Mouse (Mus musculus): Measurements from ENCODE around the gene Sik1. TPM values are rescaled to one million over a fixed set of nuclear protein-coding genes. Genes with fewer than 3 reads are reported as not detected.

The Sik1 gene
- polyA plus RNA-seq, 1 experiment from 2014 or later, result 3.6 TPM

GRCm38 (mm10) chr17:31813938-31814622 is 41.5 kb downstream of the Sik1 start:
- ATAC-seq (ENCODE audit: low read depth) (no peak), DNase-seq (no peak)
- H3K27ac ChIP-seq, result no peak overlapping the region
- no peak overlapping the region for H3K9ac ChIP-seq
- H3K4me1 ChIP-seq (replicated peaks), result no peaks in the 10 kb centered on the region
- no peaks in the 10 kb centered on the region for H3K9me3 ChIP-seq (replicated peaks)
- no peaks in the 10 kb centered on the region for H3K36me3 ChIP-seq
- H3K4me2 ChIP-seq, result no peak overlapping the region
- H3K4me3 ChIP-seq (replicated peaks), result no peak overlapping the region
- no peaks in the 10 kb centered on the region for H3K27me3 ChIP-seq
- 64% methylated on average over 3 of the region's 3 CpGs for WGBS (ENCODE audit: insufficient replicate concordance)

GRCm38 (mm10) chr17:31811333-31811732 is 44.3 kb downstream of the Sik1 start:
- 61% methylated on average over 4 of the region's 4 CpGs for WGBS (ENCODE audit: insufficient replicate concordance)
- no peak overlapping the region for H3K4me3 ChIP-seq (replicated peaks)
- no peaks in the 10 kb centered on the region for H3K36me3 ChIP-seq
- H3K4me1 ChIP-seq (replicated peaks), result no peaks in the 10 kb centered on the region
- H3K9me3 ChIP-seq (replicated peaks), result no peaks in the 10 kb centered on the region
- H3K4me2 ChIP-seq, result no peak overlapping the region
- no peaks in the 10 kb centered on the region for H3K27me3 ChIP-seq
- no peak overlapping the region for H3K9ac ChIP-seq
- no peak overlapping the region for H3K27ac ChIP-seq
- no peak for DNase-seq
- ATAC-seq (ENCODE audit: low read depth), result no peak

GRCm38 (mm10) chr17:31809894-31810293 is 45.7 kb downstream of the Sik1 start:
- no peak overlapping the region for H3K9ac ChIP-seq
- H3K4me1 ChIP-seq (replicated peaks), result no peaks in the 10 kb centered on the region
- WGBS (ENCODE audit: insufficient replicate concordance), result 66% methylated on average over 19 of the region's 19 CpGs
- ATAC-seq (ENCODE audit: low read depth) (no peak), DNase-seq (no peak)
- no peaks in the 10 kb centered on the region for H3K9me3 ChIP-seq (replicated peaks)
- no peak overlapping the region for H3K4me3 ChIP-seq (replicated peaks)
- no peaks in the 10 kb centered on the region for H3K36me3 ChIP-seq
- H3K27ac ChIP-seq, result no peak overlapping the region
- no peak overlapping the region for H3K4me2 ChIP-seq
- no peaks in the 10 kb centered on the region for H3K27me3 ChIP-seq

GRCm38 (mm10) chr17:31809136-31809535 is 46.5 kb downstream of the Sik1 start:
- no peaks in the 10 kb centered on the region for H3K4me1 ChIP-seq (replicated peaks)
- no peaks in the 10 kb centered on the region for H3K36me3 ChIP-seq
- no peak overlapping the region for H3K27ac ChIP-seq
- no peak for DNase-seq
- H3K9ac ChIP-seq, result no peak overlapping the region
- WGBS (ENCODE audit: insufficient replicate concordance), result 67% methylated on average over 7 of the region's 7 CpGs
- no peaks in the 10 kb centered on the region for H3K27me3 ChIP-seq
- H3K9me3 ChIP-seq (replicated peaks), result no peaks in the 10 kb centered on the region
- ATAC-seq (ENCODE audit: low read depth), result no peak
- H3K4me2 ChIP-seq, result no peak overlapping the region
- H3K4me3 ChIP-seq (replicated peaks), result no peak overlapping the region

GRCm38 (mm10) chr17:31808082-31808875 is 47.3 kb downstream of the Sik1 start:
- Histone ChIP-seq H3K27ac (no peak overlapping the region), H3K4me2 (no peak overlapping the region), H3K4me3 (replicated peaks) (no peak overlapping the region), H3K36me3 (no peaks in the 10 kb centered on the region), H3K9me3 (replicated peaks) (no peaks in the 10 kb centered on the region), H3K27me3 (no peaks in the 10 kb centered on the region), H3K9ac (no peak overlapping the region), H3K4me1 (replicated peaks) (no peaks in the 10 kb centered on the region)
- no peak for ATAC-seq (ENCODE audit: low read depth)
- no peak for DNase-seq
- WGBS (ENCODE audit: insufficient replicate concordance), result 50% methylated on average over 10 of the region's 10 CpGs

- ATAC-seq (ENCODE audit: low read depth), result no peak
- no peak overlapping the region for H3K4me2 ChIP-seq
- no peaks in the 10 kb centered on the region for H3K27me3 ChIP-seq
Observed at GRCm38 (mm10) chr17:31806496-31806895, 49.1 kb downstream of the Sik1 start.

GRCm38 (mm10) chr17:31806025-31806424 is 49.6 kb downstream of the Sik1 start:
- ATAC-seq (ENCODE audit: low read depth) (no peak), DNase-seq (no peak)
- Histone ChIP-seq H3K27ac (no peak overlapping the region), H3K36me3 (no peaks in the 10 kb centered on the region), H3K4me1 (replicated peaks) (no peaks in the 10 kb centered on the region), H3K4me2 (no peak overlapping the region), H3K9ac (no peak overlapping the region), H3K4me3 (replicated peaks) (no peak overlapping the region), H3K27me3 (no peaks in the 10 kb centered on the region), H3K9me3 (replicated peaks) (no peaks in the 10 kb centered on the region)
- WGBS (ENCODE audit: insufficient replicate concordance), result 48% methylated on average over 8 of the region's 8 CpGs

More at GRCm38 (mm10) chr17:31806496-31806895, 49.1 kb downstream of the Sik1 start:
- 56% methylated on average over 3 of the region's 3 CpGs for WGBS (ENCODE audit: insufficient replicate concordance)
- H3K9me3 ChIP-seq (replicated peaks), result no peaks in the 10 kb centered on the region
- H3K27ac ChIP-seq, result no peak overlapping the region
- no peaks in the 10 kb centered on the region for H3K4me1 ChIP-seq (replicated peaks)
- no peak overlapping the region for H3K4me3 ChIP-seq (replicated peaks)
- H3K9ac ChIP-seq, result no peak overlapping the region
- no peak for DNase-seq
- H3K36me3 ChIP-seq, result no peaks in the 10 kb centered on the region

GRCm38 (mm10) chr17:31805585-31805984 is 50.0 kb downstream of the Sik1 start:
- Histone ChIP-seq H3K4me1 (replicated peaks) (no peaks in the 10 kb centered on the region), H3K27ac (no peak overlapping the region), H3K9me3 (replicated peaks) (no peaks in the 10 kb centered on the region), H3K9ac (no peak overlapping the region), H3K36me3 (no peaks in the 10 kb centered on the region), H3K27me3 (no peaks in the 10 kb centered on the region), H3K4me3 (replicated peaks) (no peak overlapping the region), H3K4me2 (no peak overlapping the region)
- 10% methylated on average over 4 of the region's 4 CpGs for WGBS (ENCODE audit: insufficient replicate concordance)
- ATAC-seq (ENCODE audit: low read depth) (no peak), DNase-seq (no peak)

- Histone ChIP-seq H3K9me3 (replicated peaks) (no peaks in the 10 kb centered on the region), H3K4me3 (replicated peaks) (no peak overlapping the region), H3K9ac (no peak overlapping the region), H3K4me1 (replicated peaks) (no peaks in the 10 kb centered on the region), H3K27ac (no peak overlapping the region), H3K36me3 (no peaks in the 10 kb centered on the region), H3K27me3 (no peaks in the 10 kb centered on the region), H3K4me2 (no peak overlapping the region)
- DNase-seq (no peak), ATAC-seq (ENCODE audit: low read depth) (no peak)
- WGBS (ENCODE audit: insufficient replicate concordance), result 26% methylated on average over 7 of the region's 7 CpGs
Observed at GRCm38 (mm10) chr17:31802272-31803017, 53.2 kb downstream of the Sik1 start.

GRCm38 (mm10) chr17:31800852-31801363 is 54.7 kb downstream of the Sik1 start:
- DNase-seq (no peak), ATAC-seq (ENCODE audit: low read depth) (no peak)
- no peaks in the 10 kb centered on the region for H3K36me3 ChIP-seq
- H3K9me3 ChIP-seq (replicated peaks), result no peaks in the 10 kb centered on the region
- no peak overlapping the region for H3K4me2 ChIP-seq
- no peak overlapping the region for H3K9ac ChIP-seq
- H3K4me1 ChIP-seq (replicated peaks), result no peaks in the 10 kb centered on the region
- no peak overlapping the region for H3K4me3 ChIP-seq (replicated peaks)
- no peaks in the 10 kb centered on the region for H3K27me3 ChIP-seq
- H3K27ac ChIP-seq, result no peak overlapping the region
- 51% methylated on average over 7 of the region's 7 CpGs for WGBS (ENCODE audit: insufficient replicate concordance)

- Histone ChIP-seq H3K27ac (no peak overlapping the region), H3K4me1 (replicated peaks) (0 out of 2 replicates have a peak, but pooled peaks cover under 1% of the 10 kb centered on the region), H3K27me3 (no peaks in the 10 kb centered on the region), H3K4me3 (replicated peaks) (no peak overlapping the region), H3K4me2 (no peak overlapping the region), H3K36me3 (no peaks in the 10 kb centered on the region), H3K9ac (no peak overlapping the region), H3K9me3 (replicated peaks) (no peaks in the 10 kb centered on the region)
- WGBS (ENCODE audit: insufficient replicate concordance), result 70% methylated on average over 4 of the region's 4 CpGs
- no peak for ATAC-seq (ENCODE audit: low read depth)
- DNase-seq, result no peak
Observed at GRCm38 (mm10) chr17:31795893-31796292, 59.7 kb downstream of the Sik1 start.

Data from liver, embryonic 13.5 days (tissue).